Mouse (Mus musculus) cerebellum, adult 18-20 months (tissue): ENCODE results near the gene Bcar3.
"Not testable (repeated sequence)": the region's sequence is repeated elsewhere in the genome, so short reads cannot be mapped to it uniquely, and the experiment has no call there.

ENCODE experiments used
- DNase-seq, 2 experiments: peaks; one replicate each; pipeline ENCODE4 v3.0.0; 2021

The Bcar3 gene

DNA sequence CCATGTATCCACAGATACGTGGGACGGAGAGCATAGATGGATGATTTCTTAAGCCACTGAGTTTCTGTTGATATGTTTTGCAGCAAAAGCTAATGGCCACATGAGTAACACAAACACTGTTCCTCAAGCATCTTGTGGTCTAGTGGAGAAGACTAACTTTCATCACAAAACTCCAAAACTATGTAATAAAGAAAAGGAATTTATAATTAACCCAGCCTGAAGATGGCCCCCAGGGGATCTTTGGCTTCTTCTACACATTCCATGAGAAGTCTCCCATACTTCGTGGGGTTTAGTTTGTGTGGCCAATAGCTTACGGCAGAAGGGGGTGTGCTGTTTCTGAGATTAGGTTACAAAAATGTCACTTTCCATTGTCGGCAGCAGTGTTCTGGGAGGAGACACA lies 92.5 kb downstream of the Bcar3 start:
- no peak for DNase-seq

DNA sequence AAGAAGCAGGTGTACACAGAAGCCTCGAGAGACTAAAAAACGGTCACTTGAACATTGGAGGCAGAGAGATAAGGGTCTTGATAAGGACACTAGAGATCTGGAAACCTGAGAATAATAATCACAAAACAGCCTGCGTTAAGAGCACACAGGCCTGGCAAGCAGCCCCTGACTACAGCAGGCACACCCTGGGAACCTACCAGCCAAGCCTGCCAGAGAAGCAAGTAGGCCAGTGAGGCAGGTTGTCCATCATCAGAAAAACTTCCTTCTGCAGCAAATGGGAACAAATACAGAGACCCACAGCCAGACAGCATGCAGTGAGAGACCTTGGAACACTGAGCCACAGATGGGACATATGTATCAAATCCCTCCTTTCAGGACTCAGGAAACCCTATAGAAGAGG lies 93.8 kb downstream of the Bcar3 start:
- DNase-seq = peak; percentile 72 to 75

DNA sequence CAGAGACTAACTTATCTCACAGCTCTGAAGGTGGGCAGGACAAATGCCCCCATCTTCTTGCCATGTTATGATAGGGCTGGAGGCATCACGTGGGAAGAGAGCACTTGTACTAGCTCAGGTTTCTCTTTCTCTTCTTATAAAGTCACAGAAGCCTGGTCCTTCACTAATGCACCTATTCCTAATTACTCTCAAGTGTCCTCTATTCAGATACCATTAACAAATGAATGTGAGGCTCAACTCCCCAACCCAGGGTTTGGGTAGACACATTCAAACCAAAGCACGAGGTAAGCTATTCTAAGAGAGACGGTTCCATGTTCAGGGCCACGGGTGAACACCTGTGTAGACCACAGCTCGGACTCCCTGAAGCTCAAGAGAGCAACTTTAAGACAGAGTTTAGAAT lies 96.0 kb downstream of the Bcar3 start:
- no peak for DNase-seq

DNA sequence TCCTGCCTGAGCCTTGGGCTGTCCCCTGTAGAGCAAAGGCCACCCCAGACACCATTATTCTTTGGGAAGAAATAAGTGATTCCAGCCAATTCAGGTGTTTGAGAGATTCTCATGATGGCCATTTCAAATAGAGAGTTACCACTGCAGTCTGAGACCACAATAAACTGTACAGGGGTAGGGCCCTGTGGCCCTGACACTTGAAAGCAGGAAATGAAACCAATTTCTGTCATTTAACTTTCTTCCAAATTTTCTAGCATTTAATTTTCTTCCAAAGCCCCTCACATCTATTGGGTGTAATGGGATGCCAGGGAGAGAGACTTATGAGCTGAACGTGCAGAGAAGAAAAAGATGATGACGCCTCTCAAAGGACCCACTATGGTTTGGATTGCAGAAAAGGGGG lies 97.2 kb downstream of the Bcar3 start:
- no peak for DNase-seq

DNA sequence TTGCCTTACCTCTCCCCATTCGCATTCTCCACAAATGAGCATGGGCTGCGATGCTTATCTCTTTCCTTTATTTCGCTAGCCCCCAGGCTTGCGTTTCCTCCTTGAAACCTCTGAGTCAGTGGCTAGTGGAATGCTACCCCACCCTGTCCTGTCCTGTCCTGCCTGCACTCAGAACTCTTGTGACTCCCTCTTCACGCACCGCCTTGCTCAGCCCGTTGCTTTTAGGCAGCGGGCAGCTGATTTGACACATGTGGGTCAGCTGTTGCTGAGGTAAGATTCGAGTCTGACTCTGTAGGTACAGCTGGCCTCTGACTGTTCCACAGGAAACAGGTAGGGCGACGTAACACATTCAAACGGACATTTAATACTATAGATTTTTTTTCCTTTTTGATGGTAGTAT lies 97.9 kb downstream of the Bcar3 start:
- DNase-seq = no peak

DNA sequence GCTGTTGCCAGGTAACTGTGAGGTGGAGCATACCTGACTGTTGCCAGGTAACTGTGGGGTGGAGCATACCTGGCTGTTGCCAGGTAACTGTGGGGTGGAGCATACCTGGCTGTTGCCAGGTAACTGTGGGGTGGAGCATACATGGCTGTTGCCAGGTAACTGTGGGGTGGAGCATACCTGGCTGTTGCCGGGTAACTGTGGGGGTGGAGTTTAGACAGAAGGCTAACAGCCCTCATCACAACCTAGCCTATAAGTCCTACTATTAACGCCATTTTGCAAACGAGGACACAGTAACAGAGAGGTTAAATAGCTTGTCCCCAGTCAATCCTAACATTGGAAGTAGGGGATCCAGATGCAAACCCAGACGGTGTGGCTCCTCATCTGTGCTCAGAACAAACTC lies 99.5 kb downstream of the Bcar3 start:
- not testable (repeated sequence) for DNase-seq

DNA sequence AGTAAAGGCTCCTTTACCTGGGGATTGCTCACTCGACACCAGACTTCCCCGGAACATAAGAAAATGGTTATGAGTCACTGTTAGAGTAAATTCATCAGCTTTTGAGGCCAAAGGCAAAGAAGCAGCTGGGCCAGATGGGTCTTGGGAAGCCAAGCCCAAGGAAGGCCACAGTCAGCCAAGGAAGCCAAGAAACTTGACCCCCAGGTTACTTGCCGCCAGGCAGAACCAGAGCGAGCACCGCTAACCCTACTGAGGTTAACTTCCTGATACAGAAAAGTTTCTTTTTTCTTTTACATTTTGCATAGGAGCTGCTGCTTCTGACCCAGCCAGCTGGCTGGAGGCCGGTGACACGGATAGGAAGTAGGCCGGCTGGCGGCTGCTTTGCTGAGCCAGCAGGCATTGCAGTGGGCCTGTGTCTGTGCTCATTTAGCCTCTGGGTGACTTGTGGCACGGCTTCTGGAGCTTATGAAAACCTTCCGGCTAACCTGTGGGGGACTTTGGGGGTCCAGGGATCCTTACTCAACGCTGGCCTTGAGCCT lies 100.0 kb downstream of the Bcar3 start:
- no peak for DNase-seq

DNA sequence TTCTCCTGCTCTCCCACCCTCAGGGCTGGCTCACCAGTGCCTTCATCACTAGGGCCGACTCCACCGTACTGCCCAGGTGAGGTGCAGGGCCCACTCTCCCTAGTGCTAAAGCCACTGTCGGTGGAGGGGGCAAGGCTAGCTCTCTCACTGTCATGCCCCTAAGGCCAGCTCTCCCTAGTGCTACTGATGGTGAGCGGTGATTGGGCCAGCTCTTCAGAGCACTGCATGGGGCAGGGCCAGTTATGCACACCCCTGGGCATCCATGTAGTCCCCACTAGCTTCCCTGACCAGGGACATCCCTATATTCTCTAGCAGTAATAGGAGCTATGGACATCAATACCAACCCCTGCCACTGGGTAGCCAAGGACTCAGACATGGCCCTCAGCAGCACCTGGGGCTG lies 103.0 kb downstream of the Bcar3 start:
- DNase-seq = no peak

DNA sequence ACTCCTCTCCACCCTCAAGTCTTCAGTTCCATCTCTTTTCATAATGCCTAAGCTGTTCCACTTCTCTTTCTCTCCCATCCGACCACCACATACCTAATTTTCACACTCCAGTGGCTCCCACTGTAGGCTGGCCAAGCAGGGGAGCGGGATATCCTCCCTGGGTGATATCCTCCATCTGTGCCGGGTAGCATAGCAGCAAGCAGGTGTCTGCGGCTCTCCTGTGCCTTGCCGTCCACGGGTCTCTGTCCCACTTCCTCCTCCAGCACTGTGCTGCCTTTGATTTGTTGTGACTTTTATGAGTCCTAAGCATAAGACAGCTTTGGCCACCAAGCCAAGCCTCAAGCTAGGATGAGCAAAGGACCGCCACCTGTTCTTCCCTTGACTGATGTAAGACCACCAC lies 103.5 kb downstream of the Bcar3 start:
- DNase-seq = no peak

DNA sequence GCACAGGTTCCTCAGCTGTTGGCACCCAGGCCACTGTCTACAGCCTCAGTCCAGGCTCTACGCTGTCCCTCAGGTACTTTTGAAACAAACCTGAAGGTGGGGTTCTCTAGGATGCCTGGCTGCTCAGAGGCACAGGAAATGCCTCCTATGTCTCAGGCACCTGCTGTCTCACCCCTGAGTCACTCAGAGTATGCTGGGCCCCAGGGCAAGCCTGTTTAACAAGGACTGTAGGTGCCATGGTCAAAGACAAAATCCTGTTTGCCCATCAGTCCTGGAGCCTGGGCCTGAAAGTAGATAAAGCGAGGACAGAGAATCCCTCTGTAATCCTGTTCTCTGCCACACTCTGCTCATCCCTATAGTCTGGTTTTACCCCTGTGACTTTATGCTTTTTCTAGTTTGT lies 107.1 kb downstream of the Bcar3 start:
- DNase-seq = no peak

DNA sequence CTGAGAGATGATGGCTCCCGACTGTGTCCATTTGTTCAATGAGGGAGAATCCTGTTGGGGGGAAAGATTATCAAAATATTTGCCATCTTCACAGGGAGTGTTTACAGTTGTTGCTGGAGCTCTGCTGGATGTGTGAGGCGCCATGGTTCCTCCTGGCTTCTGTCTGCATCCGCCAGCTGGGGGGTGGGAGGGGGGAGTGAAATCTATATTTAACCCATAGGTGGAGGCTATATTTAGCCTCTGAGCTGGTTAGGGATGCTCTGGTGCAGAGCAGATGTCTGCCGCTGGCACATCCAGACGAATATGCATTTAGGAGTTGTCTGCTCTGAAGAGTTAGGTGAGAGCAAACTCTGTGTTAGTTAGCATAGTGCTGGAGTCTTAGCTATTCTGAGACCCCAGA lies 108.2 kb downstream of the Bcar3 start:
- no peak for DNase-seq

DNA sequence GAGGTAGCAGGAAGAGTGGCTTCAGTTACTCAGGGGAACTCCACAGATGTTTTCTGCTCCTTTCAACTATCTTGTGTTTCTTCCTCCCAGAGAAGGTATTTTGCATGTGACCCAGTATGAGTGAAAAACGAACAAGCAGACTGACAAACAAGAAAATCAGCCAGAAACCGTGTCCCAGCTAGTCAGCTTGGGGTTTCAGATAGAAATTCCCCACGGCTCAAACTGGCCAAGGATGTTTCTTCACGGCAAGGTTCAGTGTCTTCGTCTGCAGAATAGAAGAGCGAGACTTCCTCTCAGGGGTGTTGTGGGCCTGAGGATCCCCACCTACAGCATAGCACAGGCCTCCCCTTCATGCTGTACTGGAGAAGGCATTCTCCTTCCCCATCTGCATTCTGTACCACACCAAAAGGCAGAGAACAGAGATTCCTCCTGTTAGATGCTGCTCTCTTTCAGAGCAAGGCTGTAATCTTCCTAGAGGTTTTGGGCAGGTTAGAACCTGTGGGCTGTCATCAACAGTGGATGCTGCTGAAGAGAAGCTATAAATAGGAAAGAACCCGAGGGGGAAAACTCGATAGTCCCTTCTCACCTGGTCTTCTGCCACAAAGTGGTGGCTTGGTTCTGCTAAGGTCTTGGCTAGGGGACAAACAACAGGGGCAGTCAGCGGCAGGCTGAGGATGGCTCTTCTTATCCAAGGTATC lies 110.1 kb downstream of the Bcar3 start:
- no peak for DNase-seq

DNA sequence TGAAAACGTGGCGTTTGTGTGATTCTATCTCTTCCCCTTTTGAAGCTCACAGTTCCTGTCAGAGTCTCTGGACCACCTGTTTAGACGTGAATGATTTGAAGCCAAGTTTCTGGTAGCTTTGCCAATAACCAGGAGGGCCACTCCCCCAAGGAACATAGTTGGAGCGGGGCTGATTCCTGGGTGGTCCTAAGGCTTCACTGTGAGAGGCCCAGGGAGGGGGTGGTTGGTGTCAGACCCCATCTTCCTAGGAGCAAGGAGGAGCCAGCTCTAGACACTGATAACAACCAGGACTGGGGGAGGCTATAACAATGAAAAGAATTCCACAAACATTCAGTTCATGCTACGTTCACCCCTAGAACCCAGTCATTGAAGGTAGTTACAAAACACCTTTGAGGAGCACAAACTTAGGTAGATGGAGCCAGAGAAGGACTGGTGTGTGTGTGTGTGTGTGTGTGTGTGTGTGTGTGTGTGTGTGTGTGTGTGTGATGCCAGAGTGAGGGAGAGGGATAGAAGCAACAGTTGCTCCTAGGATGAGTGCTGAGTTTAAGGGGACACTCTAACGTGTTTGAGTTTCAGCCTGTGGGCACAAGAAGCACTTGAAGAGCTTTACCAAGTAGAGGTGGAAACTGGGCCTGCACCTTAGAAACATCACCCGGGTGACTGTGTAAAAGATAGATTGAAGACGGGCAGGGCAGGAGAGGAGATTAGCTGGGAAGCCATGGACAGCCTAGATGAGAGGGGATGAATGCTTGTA lies 111.4 kb downstream of the Bcar3 start:
- DNase-seq = no peak

DNA sequence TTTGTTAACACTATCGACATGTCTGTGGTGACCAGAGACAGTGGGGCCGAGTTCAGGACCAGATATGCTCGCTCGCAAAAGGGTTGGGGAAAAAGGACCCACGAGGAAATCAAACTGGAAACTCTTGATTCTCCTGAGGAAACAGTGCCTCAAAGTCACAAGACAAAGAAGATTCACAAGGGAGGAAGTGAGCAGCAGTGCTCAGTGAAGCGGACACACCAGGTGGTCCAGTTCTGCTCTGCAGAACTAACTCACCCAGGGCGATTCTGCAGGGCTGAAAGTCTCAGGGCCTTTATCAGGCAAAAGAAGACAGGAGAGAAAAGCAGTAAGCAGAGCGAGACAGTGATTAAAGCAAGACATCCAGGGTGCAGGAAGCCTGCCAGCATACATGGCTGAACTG lies 112.5 kb downstream of the Bcar3 start:
- no peak for DNase-seq

DNA sequence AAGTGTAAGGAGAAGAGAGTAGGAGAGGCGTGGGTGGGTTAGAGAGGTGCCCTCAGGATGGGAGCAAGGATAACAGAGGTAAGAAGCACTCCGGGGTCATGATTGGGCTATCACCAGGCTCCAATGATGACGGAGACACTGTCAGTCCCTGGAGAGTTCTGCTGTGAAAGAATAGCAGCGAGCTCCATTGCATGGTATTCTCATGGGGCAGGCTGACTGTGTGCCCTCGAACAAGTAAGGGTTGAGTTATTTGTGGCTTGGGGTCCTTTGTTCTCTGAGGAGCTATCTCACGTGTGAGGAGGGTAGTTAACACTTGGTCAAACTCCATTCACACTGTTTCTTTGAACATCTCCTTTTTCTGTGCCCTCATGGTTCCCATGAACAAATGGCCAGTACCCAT lies 113.8 kb downstream of the Bcar3 start:
- no peak for DNase-seq

DNA sequence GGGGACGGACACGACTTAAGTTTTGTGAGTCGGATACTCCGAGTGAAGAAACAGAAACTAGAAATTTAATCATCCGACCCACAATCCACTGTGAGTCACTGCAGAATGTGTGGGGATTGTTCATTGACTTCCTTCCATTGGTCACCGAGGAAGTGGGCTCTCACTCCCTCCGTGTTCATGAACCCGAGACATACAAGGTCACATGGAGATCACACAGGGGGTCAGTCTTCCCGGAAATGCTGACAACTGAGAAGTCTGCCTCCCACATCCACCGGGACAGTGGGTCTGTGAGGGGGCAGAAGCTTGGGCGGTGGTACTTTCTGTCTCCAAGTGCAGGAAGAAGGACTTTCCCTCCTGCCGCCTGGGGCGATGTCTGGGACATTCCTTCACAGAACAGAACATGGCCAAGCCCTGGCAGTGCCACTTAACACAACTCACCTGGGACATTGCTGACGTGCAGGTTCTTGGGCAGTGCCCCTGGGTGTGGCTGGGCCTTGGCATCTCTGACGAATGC lies 114.9 kb downstream of the Bcar3 start:
- no peak for DNase-seq

DNA sequence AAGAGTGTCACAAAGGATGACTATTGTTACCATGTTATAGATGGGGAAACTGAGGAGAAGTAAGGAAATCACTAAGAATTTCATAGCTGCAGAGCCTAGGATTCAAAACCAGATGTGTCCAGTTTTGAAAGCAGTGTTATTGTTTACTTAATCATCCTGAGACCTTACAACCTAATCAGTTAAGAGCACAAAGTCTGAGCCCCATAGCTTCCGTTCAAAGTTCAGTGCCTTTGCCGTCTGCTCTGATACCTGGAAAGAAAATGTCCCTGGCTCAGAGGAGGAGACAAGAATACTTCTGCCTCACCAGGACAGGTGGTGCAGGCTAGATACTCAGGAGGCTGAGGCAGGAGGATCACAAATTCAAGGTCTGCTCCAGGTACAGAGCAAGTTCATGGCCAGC lies 117.7 kb downstream of the Bcar3 start:
- DNase-seq = no peak

DNA sequence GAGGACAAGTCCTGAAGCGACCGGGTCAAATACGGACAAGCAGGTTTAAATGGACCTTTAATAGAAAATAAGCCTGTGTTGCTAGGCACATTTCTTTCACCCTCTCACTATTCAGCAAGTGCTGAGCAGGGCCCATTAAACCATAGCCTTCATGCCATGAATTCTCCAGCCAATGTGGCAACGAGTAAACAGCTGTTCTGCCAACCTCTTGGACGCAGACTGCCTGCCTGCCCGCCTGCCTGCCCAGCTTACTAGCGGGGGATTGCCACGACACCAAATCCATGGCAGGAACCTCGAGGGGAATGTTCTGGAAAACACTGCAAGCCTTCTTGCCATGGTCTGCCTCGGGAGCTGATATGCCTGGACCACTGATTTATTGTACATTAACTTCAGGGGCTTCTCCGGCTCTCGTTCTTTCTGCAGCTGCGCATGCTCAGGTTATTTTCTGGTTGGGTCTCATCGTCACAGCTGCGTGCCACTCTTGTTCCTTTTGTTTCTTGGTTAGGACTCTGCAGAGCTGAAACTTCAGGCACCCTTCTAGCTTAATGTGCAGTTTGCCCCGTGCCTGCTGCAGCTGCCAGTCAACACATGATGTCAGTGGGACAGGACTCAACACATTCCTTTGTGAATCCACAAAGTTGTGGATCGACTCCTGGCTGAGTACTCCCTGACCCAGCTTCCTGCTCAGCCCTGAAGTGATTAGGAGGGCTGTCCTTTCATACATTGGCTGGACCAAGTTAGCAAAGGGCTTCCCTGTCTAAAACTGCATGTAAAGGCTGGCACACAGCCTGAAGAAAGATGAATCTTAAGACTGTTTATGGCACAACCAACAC lies 120.0 kb downstream of the Bcar3 start:
- DNase-seq = peak in 1 of 2 experiments; percentile 12

DNA sequence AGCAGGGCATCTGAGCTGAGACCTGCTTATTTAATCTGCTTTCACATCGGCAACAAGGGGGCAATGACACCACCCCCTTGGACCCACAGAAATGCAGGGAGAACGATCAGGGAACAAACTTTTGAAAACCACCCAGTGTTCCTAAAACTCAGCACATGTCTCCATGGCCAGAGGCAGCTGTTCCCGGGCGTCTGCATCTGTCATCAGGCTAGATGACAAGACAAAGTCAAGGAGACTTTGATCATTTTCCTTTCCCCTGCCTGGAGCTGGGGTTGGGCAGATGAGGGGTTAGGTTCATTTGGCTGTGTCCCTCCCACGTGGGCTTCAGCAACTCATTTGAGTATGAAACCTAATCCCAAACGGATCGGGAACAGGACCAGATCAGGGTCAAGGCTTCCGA lies 120.9 kb downstream of the Bcar3 start:
- no peak for DNase-seq

DNA sequence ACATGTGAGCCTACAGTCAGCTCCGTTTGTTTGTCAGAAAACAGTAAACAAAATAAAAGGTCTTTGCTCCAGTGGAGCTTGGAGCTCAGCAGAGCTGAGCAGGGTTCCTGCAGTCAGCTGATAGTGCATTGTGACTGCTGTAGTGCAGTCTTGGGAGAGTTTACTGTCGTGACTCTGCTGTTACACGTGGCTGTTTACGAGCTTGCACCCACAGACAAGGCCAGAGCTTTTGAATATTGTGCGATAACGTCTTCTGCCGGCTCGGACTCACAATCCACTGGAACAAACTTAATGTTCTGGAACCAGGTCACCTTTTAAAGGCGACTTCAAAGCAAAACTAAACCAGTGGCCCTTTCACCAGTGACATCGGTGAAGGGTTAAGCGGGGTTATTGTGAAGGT lies 123.5 kb downstream of the Bcar3 start:
- no peak for DNase-seq

DNA sequence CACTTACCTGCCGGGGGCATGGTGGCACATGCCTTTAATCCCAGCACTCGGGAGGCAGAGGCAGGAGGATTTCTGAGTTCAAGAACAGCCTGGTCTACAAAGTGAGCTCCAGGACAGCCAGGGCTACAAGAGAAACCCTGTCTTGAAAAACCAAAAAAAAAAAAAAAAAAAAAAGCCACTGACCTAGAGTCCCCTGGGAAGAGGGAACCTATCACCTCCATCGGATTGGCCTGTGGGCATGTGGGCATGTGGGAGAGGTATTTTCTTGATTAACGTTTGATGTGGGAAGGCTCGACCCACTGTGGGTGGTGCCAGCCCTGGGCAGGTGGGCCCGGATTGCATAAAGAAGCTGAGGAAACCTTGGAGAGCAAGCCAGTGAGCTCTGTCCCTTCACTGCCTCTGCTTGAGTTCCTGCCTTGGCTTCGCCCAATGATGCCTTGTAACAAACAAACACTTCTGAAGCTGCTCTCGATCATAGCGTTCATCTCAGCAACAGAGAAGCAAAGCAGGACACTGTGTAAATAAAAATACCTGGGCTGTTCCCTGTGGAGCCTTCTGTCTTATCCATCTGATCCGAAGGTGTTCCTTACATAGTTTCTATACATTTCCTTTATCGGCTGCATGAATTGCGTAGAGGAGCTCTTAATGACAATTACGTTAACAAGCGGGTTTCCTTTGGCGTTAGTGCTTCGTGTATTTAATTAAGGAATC lies 124.8 kb downstream of the Bcar3 start:
- DNase-seq = no peak

DNA sequence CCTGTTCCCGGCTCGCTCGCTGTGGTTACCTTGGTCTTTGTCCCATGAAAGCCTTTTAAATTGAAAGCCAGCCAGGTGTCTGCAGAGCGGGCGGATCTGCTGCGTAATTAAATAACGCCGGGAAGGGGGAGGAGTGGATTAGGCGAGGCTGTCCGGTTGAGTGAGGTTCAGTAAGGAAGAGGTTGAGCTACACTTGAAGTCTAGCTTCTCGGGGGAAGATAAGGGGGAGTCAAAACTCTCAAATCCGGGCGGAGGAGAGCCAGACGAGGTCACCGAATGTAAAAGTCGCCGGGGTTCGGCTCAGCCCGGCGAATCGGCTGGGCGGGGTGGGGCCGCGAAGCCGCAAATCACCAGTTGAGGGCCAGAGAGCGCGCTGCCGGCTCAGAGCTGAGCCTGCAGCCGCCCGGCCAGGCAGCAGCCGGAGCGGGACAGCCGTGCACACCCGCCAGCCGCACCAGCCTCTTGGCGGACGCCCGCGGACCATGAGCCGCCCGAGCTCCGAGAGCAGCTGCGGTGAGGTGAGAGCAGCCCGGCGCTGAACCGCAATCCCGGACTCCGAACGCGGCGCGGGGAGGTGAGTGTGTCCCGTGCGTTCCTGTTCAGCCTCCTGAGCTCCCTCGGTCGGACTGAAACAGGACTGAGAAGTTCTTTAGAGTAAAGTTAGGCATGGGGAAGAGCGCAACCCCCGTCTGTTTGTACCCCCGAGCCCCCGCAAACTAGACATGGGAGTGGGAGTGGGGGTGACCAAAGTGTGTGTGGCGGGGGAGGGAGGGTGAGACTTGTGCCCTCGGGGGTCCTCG lies 125.9 kb downstream of the Bcar3 start:
- DNase-seq = peak; percentile 59 to 71
